In the genomic region with DNA sequence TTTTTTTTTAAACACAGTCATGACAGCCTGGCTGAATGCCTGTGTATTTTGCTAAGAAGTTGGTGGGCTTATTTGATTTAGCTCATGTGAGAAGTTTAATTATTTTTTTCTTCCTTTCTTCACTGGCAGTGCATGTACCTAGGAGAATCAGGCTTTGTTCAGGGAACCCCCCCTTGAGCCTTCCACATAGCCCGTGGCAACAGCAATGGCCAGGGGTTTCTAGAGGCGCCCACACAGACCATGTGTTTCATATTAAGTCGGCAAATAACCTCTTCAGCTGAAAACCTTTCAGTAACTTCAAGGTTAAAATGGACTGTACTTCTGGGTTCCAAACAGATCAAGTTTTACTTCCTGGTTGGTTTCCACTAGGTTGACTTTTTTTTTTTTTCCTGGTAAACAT, we compare ENCODE assay signal across 27 mouse cellular contexts.
DNase-seq lines count a peak whose midpoint lies in the region; ATAC-seq and TF ChIP-seq lines count a peak whose summit lies in the region.
"Had no signal": no experiment of that assay in that cellular context is flagged by ENCODE, and none has a peak within 500 bp of the region (broad histone marks: within the 10 kb centered on the region; RNA-seq: fewer than 3 reads in every experiment).

No protein-coding gene starts in this region.

- TF ChIP-seq POLR2A in lung, adult 2 months (IDR thresholded peaks at IDR 0.05; ENCODE audit: borderline replicate concordance, extremely low read depth, low read depth, low read length) = no peak

- 47% methylated on average over 3 of the region's 3 CpGs for WGBS in lung, embryonic 14.5 days
- 65% methylated on average over 3 of the region's 3 CpGs for WGBS in lung, adult 2 months
- 19% methylated on average over 3 of the region's 3 CpGs for WGBS in embryonic facial prominence, embryonic 13.5 days
- WGBS in limb, embryonic 12.5 days = 19% methylated on average over 3 of the region's 3 CpGs
- WGBS in intestine, postnatal 0 days = 75% methylated on average over 3 of the region's 3 CpGs

- H3K9ac ChIP-seq in lung, embryonic 14.5 days = no peak overlapping the region
- no peak overlapping the region for H3K9ac ChIP-seq in embryonic facial prominence, embryonic 13.5 days
- H3K9ac ChIP-seq in limb, embryonic 12.5 days (replicated peaks) = no peak overlapping the region
- no peak overlapping the region for H3K9ac ChIP-seq in intestine, postnatal 0 days (ENCODE audit: low read depth, low read length)
- H3K9ac ChIP-seq: heart, embryonic 15.5 days; midbrain, embryonic 15.5 days; neural tube, embryonic 13.5 days; stomach, embryonic 15.5 days had no signal

- H3K4me2 ChIP-seq in lung, embryonic 14.5 days = no peak overlapping the region
- no peak overlapping the region for H3K4me2 ChIP-seq in embryonic facial prominence, embryonic 13.5 days
- no peak overlapping the region for H3K4me2 ChIP-seq in limb, embryonic 12.5 days
- H3K4me2 ChIP-seq in intestine, postnatal 0 days (replicated peaks; ENCODE audit: low read depth) = no peak overlapping the region
- H3K4me2 ChIP-seq: heart, embryonic 15.5 days; midbrain, embryonic 15.5 days; neural tube, embryonic 13.5 days; stomach, embryonic 15.5 days had no signal

- peak; percentile 68 for DNase-seq in lung, embryonic 14.5 days
- no peak for DNase-seq in lung, adult 2 months
- peak; percentile 23 for DNase-seq in embryo, embryonic 11.5 days (ENCODE audit: low read depth, low spot score)
- DNase-seq in adrenal gland, adult 18-20 months (ENCODE audit: low spot score in 2 of 2) = no peak
- DNase-seq: adrenal gland, postnatal 10 days; B cell, adult 2 months; cerebellum, adult 2 months; cerebellum, postnatal 25 days; gastrocnemius, postnatal 36 days; heart, adult 2 months; heart, postnatal 36 days; kidney, adult 18-20 months; kidney, postnatal 4 days; liver; lung, postnatal 4 days; thymus, postnatal 25 days had no signal

- H3K27ac ChIP-seq in lung, embryonic 14.5 days (ENCODE audit: low read depth) = peak overlapping the region; percentile 44; the same call in 1 of the 2 replicates
- H3K27ac ChIP-seq in embryonic facial prominence, embryonic 13.5 days = peak overlapping the region; percentile 41; the same call in 1 of the 2 replicates
- peak overlapping the region; percentile 59 for H3K27ac ChIP-seq in limb, embryonic 12.5 days
- no peak overlapping the region for H3K27ac ChIP-seq in intestine, postnatal 0 days (ENCODE audit: low read depth, low read length)
- H3K27ac ChIP-seq: heart, adult 2 months; heart, embryonic 15.5 days; midbrain, embryonic 15.5 days; neural tube, embryonic 13.5 days; stomach, embryonic 15.5 days had no signal

- no peak for ATAC-seq in lung, embryonic 14.5 days (ENCODE audit: insufficient read depth)
- no peak for ATAC-seq in embryonic facial prominence, embryonic 13.5 days (ENCODE audit: insufficient number of reproducible peaks, insufficient read depth, low FRiP score, low TSS enrichment, low read depth)
- ATAC-seq in limb, embryonic 12.5 days (ENCODE audit: insufficient number of reproducible peaks, insufficient read depth, low FRiP score, low TSS enrichment, low read depth) = peak; percentile 49; the same call in 1 of the 2 replicates
- ATAC-seq in intestine, postnatal 0 days = no peak
- ATAC-seq: activated CD4-positive, CD25-positive, alpha-beta regulatory T cell, adult 4 months; hindbrain, embryonic 16.5 days; midbrain, embryonic 15.5 days had no signal

- no peaks in the 10 kb centered on the region for H3K36me3 ChIP-seq in lung, embryonic 14.5 days (ENCODE audit: insufficient read depth)
- H3K36me3 ChIP-seq in embryonic facial prominence, embryonic 13.5 days = no peaks in the 10 kb centered on the region
- H3K36me3 ChIP-seq in limb, embryonic 12.5 days = no peaks in the 10 kb centered on the region
- no peaks in the 10 kb centered on the region for H3K36me3 ChIP-seq in intestine, postnatal 0 days (ENCODE audit: control insufficient read depth, insufficient read depth)
- H3K36me3 ChIP-seq: G1E; heart, embryonic 15.5 days; midbrain, embryonic 15.5 days; neural tube, embryonic 13.5 days; stomach, embryonic 15.5 days had no signal

- H3K4me1 ChIP-seq in lung, embryonic 14.5 days (ENCODE audit: insufficient read depth) = peaks cover 27% of the 10 kb centered on the region
- no peaks in the 10 kb centered on the region for H3K4me1 ChIP-seq in lung, adult 2 months (ENCODE audit: control insufficient read depth, insufficient read depth, low read length)
- peaks cover 28% of the 10 kb centered on the region for H3K4me1 ChIP-seq in embryonic facial prominence, embryonic 13.5 days
- H3K4me1 ChIP-seq in limb, embryonic 12.5 days (replicated peaks) = peaks cover 49% of the 10 kb centered on the region
- H3K4me1 ChIP-seq in intestine, postnatal 0 days (replicated peaks; ENCODE audit: control insufficient read depth, insufficient read depth, low read length) = no peaks in the 10 kb centered on the region
- H3K4me1 ChIP-seq: heart, embryonic 15.5 days; midbrain, embryonic 15.5 days; neural tube, embryonic 13.5 days; stomach, embryonic 15.5 days had no signal

- no peak for TF ChIP-seq CTCF in lung, embryonic 14.5 days (IDR thresholded peaks at IDR 0.05; ENCODE audit: low read depth)
- no peak for TF ChIP-seq CTCF in lung, adult 2 months (IDR thresholded peaks at IDR 0.05; ENCODE audit: insufficient read depth, low read length)
- no peak for TF ChIP-seq CTCF in intestine, postnatal 0 days (IDR thresholded peaks at IDR 0.05; ENCODE audit: low read depth)

- no peaks in the 10 kb centered on the region for H3K27me3 ChIP-seq in lung, embryonic 14.5 days (ENCODE audit: insufficient read depth, low read length)
- no peaks in the 10 kb centered on the region for H3K27me3 ChIP-seq in embryonic facial prominence, embryonic 13.5 days
- H3K27me3 ChIP-seq in limb, embryonic 12.5 days = no peaks in the 10 kb centered on the region
- no peaks in the 10 kb centered on the region for H3K27me3 ChIP-seq in intestine, postnatal 0 days (replicated peaks; ENCODE audit: control insufficient read depth, insufficient read depth, low read length)
- H3K27me3 ChIP-seq: CH12.LX; heart, embryonic 15.5 days; midbrain, embryonic 15.5 days; neural tube, embryonic 13.5 days; stomach, embryonic 15.5 days had no signal

- no peak overlapping the region for H3K4me3 ChIP-seq in lung, embryonic 14.5 days (ENCODE audit: low read depth, low read length)
- no peak overlapping the region for H3K4me3 ChIP-seq in lung, adult 2 months (replicated peaks; ENCODE audit: extremely low read depth, low read depth, low read length)
- no peak overlapping the region for H3K4me3 ChIP-seq in embryonic facial prominence, embryonic 13.5 days
- no peak overlapping the region for H3K4me3 ChIP-seq in limb, embryonic 12.5 days (replicated peaks)
- no peak overlapping the region for H3K4me3 ChIP-seq in intestine, postnatal 0 days (ENCODE audit: low read depth, low read length)
- H3K4me3 ChIP-seq: heart, adult 2 months; heart, embryonic 15.5 days; midbrain, embryonic 15.5 days; neural tube, embryonic 13.5 days; stomach, embryonic 15.5 days had no signal

- H3K9me3 ChIP-seq in lung, embryonic 14.5 days (ENCODE audit: low read depth, low read length) = no peaks in the 10 kb centered on the region
- no peaks in the 10 kb centered on the region for H3K9me3 ChIP-seq in embryonic facial prominence, embryonic 13.5 days
- no peaks in the 10 kb centered on the region for H3K9me3 ChIP-seq in limb, embryonic 12.5 days
- no peaks in the 10 kb centered on the region for H3K9me3 ChIP-seq in intestine, postnatal 0 days (ENCODE audit: control insufficient read depth)
- H3K9me3 ChIP-seq: heart, embryonic 15.5 days; midbrain, embryonic 15.5 days; neural tube, embryonic 13.5 days; stomach, embryonic 15.5 days had no signal

Comparison
In these comparisons a context has a peak if more than half of its experiments do, and no peak if none do; other contexts are left out.
1. DNase-seq: peak in lung, embryonic 14.5 days (single experiment) and embryo, embryonic 11.5 days (single experiment); none in lung, adult 2 months (single experiment) and adrenal gland, adult 18-20 months (0 of 2).